Mouse (Mus musculus) cerebellum, postnatal 25 days (tissue): ENCODE results near the gene Gramd1b.

Experiments
- DNase-seq, 2 experiments: peaks; one replicate each; pipeline ENCODE4 v3.0.0; 2021; ENCODE audit warnings: mixed read lengths in 2 of 2

The Gramd1b gene

DNA sequence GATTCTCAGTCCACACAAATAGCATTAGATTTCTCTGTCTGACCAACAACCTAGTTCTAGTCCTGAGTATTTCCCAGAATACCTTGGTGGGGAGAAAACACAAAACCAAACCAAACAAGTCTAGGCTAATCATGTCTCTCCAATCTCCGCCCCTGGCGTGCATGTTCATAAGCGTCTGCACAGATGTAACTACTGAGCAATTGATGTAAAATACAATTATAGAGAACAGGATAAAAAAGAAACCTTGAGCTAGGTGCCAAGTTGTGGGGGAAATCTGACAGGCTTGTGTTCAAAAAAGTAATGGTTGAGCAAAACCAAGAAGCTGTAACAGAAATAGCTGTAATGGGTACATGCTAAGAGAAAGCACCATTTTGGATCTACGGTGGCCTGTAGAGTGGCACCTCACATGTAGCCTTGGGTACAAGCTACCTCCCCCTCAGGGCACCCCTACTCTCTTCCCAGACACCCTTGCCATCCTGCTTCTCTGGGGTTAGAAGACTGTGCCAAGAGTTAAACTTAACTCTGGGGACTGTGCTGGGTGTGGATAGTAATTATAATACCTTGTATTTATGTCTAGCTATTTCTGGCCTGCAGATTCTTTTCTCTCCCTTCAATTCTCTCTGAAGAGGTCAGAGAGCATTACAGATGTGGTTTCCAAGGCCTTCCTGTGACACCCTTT, 174.3 kb downstream of the Gramd1b start:
- no peak for DNase-seq

DNA sequence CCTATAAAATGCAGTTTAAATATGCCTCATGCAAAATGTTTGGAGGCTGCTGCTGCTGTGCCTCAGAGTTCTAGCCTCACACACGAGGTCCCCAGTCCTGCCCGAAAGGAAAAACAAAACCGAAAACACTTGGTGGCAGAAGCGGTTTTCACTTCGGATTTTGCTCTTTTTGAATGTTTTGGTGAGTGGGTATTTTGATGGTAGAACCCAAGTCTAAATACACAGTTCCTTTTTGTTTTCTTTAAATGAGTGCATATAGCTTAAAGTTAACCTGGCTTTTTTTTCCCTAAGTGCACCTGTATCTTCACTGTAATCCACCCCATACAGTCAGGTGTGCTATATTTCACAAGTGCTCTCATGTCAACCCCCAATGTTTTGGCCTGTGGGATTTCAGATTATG, 174.8 kb downstream of the Gramd1b start:
- DNase-seq = no peak

- peak; percentile 58 to 73 for DNase-seq
Observed at GRCm38 (mm10) chr9:40355406-40355805, 175.8 kb downstream of the Gramd1b start.

DNA sequence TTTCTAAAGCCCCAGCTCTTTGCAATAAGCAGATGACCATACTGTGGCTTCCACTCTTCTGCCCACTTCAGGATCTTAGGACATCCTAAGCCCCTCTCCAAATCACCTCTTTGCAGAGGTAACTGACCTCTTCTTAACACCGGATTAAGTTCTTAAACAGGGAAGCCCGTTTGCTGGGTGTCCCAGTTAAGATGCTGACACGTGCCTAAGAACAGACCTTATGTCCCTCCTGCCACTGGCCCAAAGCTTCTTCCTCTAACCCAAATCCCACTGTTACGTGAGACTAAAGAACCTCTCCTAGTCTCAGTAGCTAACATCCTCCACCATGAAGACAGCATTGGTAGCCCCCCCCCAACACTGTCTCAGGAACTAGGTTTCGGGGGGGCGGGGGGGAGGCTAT, 177.6 kb downstream of the Gramd1b start:
- DNase-seq = peak in 1 of 2 experiments; percentile 5

- peak; percentile 66 to 81 for DNase-seq
Observed at GRCm38 (mm10) chr9:40350640-40351039, 180.5 kb downstream of the Gramd1b start.

DNA sequence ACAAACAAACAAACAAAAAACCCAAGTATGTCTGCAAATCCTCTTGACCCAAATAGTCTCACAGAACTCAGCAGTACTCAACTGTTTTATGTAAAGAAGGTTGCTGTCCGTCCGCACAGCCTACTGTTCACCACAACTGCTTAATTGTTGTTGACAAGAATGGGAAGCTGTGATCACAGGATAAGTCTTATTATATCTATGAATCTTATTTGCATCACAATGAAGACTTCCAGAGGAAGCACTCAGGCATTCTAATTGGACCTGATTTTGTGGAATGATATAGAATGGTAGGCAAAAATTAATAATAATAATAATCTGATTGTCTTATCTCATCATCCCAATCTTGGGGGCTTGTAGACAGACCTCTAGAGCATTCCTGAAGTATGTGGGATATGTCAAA, 181.1 kb downstream of the Gramd1b start:
- DNase-seq = no peak

DNA sequence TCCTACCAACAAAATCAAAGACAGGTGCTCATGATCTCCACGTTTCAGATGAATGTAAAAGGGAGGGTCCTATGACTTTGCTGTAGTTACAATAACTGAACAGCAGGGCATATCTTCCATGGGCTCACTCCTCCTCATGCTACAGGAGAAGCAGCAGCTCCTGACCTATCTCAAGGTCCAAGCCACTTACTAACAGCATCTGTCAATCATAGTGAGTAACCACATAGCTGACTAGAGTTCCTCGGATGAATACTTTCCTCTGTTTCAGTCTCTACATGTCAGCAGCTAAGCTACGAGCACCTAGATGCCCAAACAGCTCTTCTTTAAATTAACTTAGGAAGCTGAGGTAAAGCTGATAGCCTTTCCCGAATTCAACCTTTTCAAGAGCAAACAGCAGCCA, 181.6 kb downstream of the Gramd1b start:
- DNase-seq = no peak

- no peak for DNase-seq
Observed at GRCm38 (mm10) chr9:40348714-40349233, 182.4 kb downstream of the Gramd1b start.

DNA sequence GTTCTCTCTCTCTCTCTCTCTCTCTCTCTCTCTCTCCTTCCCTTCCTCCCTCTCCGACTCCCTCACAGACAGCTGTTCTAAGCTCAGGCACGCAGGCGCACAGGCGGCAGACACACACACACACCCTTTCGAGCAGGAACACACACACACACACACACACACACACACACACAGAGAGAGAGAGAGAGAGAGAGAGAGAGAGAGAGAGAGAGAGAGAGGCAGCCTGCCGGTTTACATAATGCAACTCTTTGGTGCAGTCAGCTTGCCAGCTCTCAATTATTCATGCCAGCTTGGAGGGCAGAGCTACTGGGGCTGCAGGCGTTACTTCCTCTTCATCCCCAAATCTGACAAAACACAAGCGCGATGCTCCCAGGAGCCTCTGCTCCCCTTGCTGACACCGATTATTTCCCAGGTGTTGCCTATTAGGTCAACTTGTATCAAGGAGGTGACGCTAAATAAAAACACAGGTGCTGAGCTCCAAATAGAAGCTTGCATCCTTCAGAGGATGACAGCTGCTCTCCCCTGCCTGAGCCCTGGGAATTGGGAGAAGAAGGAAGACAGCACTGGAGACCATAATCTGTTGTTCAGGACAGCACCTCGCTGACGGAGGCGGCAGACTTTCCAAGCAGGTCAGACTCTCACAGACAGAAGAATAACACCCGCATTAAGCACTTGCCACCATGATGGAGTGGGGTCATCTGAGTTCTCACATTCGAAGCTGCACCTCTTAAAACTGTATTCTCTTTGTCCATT, 184.8 kb downstream of the Gramd1b start:
- peak; percentile 85 to 86 for DNase-seq

GRCm38 (mm10) chr9:40345493-40346231, 185.5 kb downstream of the Gramd1b start:
- peak; percentile 67 to 68 for DNase-seq

DNA sequence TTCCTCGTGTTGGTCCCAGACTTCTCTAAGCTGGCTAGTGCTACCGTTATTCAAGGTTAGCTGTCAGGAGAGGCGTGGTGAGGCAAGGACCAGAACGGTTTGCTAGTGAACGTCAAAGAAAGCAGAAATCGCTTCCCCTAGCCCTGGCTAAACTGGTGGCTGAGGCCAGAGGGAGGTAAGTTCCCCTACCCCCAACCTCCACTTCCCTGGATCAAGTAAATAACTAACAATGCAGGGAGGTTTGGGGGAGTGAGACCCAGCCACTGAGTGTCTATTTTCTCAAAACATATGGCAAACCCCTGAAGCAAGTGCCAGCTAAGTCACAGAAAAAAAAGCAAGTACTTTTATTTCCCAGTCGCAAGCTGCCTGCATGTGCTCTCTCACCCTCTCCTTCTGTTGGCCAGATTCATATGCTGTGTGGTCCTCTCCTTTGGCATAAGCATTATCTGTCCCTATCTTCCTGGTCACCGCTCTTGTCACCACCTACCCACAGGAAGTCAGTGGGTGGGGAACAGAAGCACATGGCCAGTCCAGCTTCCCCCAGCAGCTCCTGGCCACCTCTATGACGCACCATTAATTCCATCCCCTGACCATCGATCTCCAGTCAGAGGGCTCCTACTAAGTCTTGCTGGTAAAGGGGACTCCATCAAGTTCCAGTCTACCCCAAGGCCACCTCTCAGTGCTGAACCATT, 186.2 kb downstream of the Gramd1b start:
- peak; percentile 51 to 64 for DNase-seq

DNA sequence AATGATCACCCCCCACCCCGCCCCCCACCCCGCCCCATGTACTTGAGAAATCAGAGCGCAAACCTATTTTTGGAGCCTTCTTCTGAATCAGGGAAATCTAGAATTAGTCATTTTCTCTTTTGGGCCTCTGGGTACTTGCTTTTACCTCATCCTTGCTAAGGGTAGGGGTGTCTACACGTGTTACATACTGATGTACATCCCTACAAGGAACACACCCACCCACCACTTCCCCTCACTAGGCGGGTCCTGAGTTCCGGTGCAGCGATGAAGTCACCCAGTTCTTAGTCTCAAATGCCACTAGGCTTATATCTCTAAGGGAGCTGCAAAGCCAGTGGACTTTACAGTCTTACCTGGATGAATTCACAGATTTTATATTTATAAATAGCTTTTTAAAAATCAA, 187.4 kb downstream of the Gramd1b start:
- no peak for DNase-seq

GRCm38 (mm10) chr9:40343053-40343652, 188.0 kb downstream of the Gramd1b start:
- no peak for DNase-seq

GRCm38 (mm10) chr9:40342101-40342500, 189.1 kb downstream of the Gramd1b start:
- no peak for DNase-seq

- peak; percentile 41 to 54 for DNase-seq
Observed at GRCm38 (mm10) chr9:40339578-40339977, 191.6 kb downstream of the Gramd1b start.

- peak; percentile 26 to 53 for DNase-seq
Observed at GRCm38 (mm10) chr9:40337131-40337820, 193.9 kb downstream of the Gramd1b start.

GRCm38 (mm10) chr9:40336701-40337100, 194.5 kb downstream of the Gramd1b start:
- peak; percentile 71 to 77 for DNase-seq

GRCm38 (mm10) chr9:40334617-40335016, 196.6 kb downstream of the Gramd1b start:
- DNase-seq = peak; percentile 62 to 68

- DNase-seq = peak; percentile 96
Observed at GRCm38 (mm10) chr9:40333649-40334396, 197.4 kb downstream of the Gramd1b start.

- peak; percentile 67 to 79 for DNase-seq
Observed at GRCm38 (mm10) chr9:40332731-40333648, 198.2 kb downstream of the Gramd1b start.
